Mouse (Mus musculus) embryonic fibroblast, embryonic 13.5 days (primary cell): ENCODE data around the gene Rhbg.

Experiments used
- CTCF ChIP-seq: IDR thresholded peaks from 2 replicates; pipeline ENCODE4 v1.5.1; 2011; ENCODE audit warnings: mild to moderate bottlenecking, control low read depth, low read length, moderate library complexity, borderline replicate concordance; ENCODE audit not compliant: insufficient read depth
- POLR2A ChIP-seq: IDR thresholded peaks from 2 replicates; pipeline ENCODE4 v1.6.1; 2011; ENCODE audit warnings: low read depth, mild to moderate bottlenecking, control low read depth, low read length, moderate library complexity

GRCm38 (mm10) chr3:88241045-88241786 lies 13.3 kb downstream of the Rhbg start:
- no peak for TF ChIP-seq POLR2A
- no peak for TF ChIP-seq CTCF
